Comparison of ENCODE assay signal across 33 mouse cellular contexts in the genomic region with DNA sequence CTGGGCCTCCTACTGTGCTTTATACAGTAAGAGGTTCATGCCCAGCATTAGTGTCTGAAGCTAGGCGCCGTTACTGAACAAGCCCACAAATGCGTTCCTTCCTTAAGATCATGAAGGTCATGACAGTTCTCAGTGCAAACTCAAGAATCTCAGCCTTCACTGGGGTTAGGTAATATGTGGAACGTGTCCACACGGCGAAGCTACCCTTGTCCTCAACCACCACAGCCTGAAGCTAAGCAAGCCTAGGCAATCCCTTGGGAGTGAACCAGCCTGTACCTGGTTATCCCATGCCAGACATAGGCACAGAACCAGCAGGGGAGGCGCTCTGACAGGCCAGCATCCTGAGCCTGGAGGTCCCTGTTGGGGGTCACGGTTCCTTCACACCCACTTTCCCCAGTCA. TPM values are rescaled to one million over a fixed set of nuclear protein-coding genes. Genes with fewer than 3 reads are reported as not detected.
"Had no signal": no experiment of that assay in that cellular context is flagged by ENCODE, and none has a peak within 500 bp of the region (broad histone marks: within the 10 kb centered on the region; RNA-seq: fewer than 3 reads in every experiment).

No protein-coding gene starts in this region.

- H3K4me3 ChIP-seq: limb, embryonic 10.5 days; limb, embryonic 12.5 days; limb, embryonic 13.5 days; limb, embryonic 15.5 days; liver, embryonic 12.5 days; liver, embryonic 13.5 days; liver, embryonic 15.5 days; lung, embryonic 15.5 days; megakaryocyte, embryonic 14.5 days; midbrain, embryonic 10.5 days; midbrain, embryonic 12.5 days; midbrain, embryonic 13.5 days; midbrain, embryonic 15.5 days; myocyte had no signal

- H3K27ac ChIP-seq: limb, embryonic 10.5 days; limb, embryonic 12.5 days; limb, embryonic 13.5 days; limb, embryonic 15.5 days; liver, embryonic 12.5 days; liver, embryonic 13.5 days; liver, embryonic 14.5 days; liver, embryonic 15.5 days; lung, embryonic 15.5 days; macrophage; midbrain, embryonic 10.5 days; midbrain, embryonic 12.5 days; midbrain, embryonic 13.5 days; midbrain, embryonic 15.5 days had no signal

- H3K4me1 ChIP-seq: liver, embryonic 12.5 days; liver, embryonic 13.5 days; midbrain, embryonic 12.5 days had no signal

- DNase-seq: left cerebral cortex, postnatal 4 days; liver; liver, embryonic 13.5 days; liver, postnatal 0 days; lung, adult 18-20 months; lung, adult 2 months; lung, embryonic 14.5 days; lung, postnatal 10 days; lung, postnatal 14 days; lung, postnatal 36 days; lung, postnatal 4 days; midbrain, embryonic 14.5 days had no signal

RNA-seq across cellular contexts. Expression of gene Ntsr1, which starts 30.9 kb away (rescaled TPM):
- total RNA-seq: liver, adult 2 months; megakaryocyte progenitor cell, adult 5-6 weeks; megakaryocyte, adult 5-6 weeks; megakaryocyte-erythroid progenitor cell, adult 5-6 weeks; monocyte, adult 5-6 weeks had no signal
- polyA plus RNA-seq: limb, embryonic 11.5 days; liver, adult 2 months; liver, postnatal 0 days; lung, adult 2 months; macrophage; myocyte had no signal
